Mouse (Mus musculus) kidney, adult 2 months (tissue): Measurements from ENCODE around the gene Olfr19. TPM values are rescaled to one million over a fixed set of nuclear protein-coding genes. Genes with fewer than 3 reads are reported as not detected.
"Not testable (repeated sequence)": the region's sequence is repeated elsewhere in the genome, so short reads cannot be mapped to it uniquely, and the experiment has no call there.

Source experiments
- DNase-seq: peaks from one replicate; pipeline ENCODE4 v3.0.0; 2021
- H3K27ac ChIP-seq: fragments of 200-500 bp; 2 replicates; pipeline ENCODE4 v1.5.1; 2012; ENCODE audit warnings: low read depth, low read length, control low read depth, inconsistent platforms; ENCODE audit not compliant: insufficient read depth
- H3K27me3 ChIP-seq: fragments of 200-500 bp; replicated peaks from 2 replicates; pipeline ENCODE4 v1.6.1; 2012; ENCODE audit warnings: mild to moderate bottlenecking, moderate library complexity, low read length, inconsistent platforms; ENCODE audit not compliant: control insufficient read depth, insufficient read depth
- H3K36me3 ChIP-seq: fragments of 200-500 bp; 2 replicates; pipeline ENCODE4 v1.6.1; 2012; ENCODE audit warnings: mild to moderate bottlenecking, moderate library complexity, low read length, inconsistent platforms; ENCODE audit not compliant: control insufficient read depth, insufficient read depth
- H3K4me1 ChIP-seq: fragments of 200-500 bp; 2 replicates; pipeline ENCODE4 v1.6.1; 2011; ENCODE audit warnings: low read length; ENCODE audit not compliant: control insufficient read depth, insufficient read depth
- H3K4me3 ChIP-seq: fragments of 200-500 bp; 2 replicates; pipeline ENCODE4 v1.5.1; 2011; ENCODE audit warnings: mild to moderate bottlenecking, low read depth, low read length, control low read depth; ENCODE audit not compliant: insufficient read depth
- CTCF ChIP-seq: fragments of 200-500 bp; conservative IDR thresholded peaks from 2 replicates; pipeline ENCODE4 v1.5.1; 2011; ENCODE audit warnings: low read depth, mild to moderate bottlenecking, control low read depth, low read length, moderate library complexity, mixed read lengths; ENCODE audit not compliant: insufficient read depth, insufficient read length
- POLR2A ChIP-seq: fragments of 200-500 bp; IDR thresholded peaks from one replicate; pipeline ENCODE4 v1.6.1; 2011; ENCODE audit warnings: low read depth, low read length, control low read depth
- whole genome bisulfite sequencing: fragments of 180-500 bp; shearing (Covaris S2); methylation state at CpG from one replicate; pipeline ENCODE4 v1.1.7; 2018; 5-methylcytosine and 5-hydroxymethylcytosine counted together
- polyA plus RNA-seq: library from polyadenylated mRNA; depleted of rRNA; stranded (reverse); fragments of >200 nt; gene quantifications from 2 replicates; pipeline ENCODE4 v1.2.3, GENCODE M21; 2012; rRNA removed

The Olfr19 gene
- polyA plus RNA-seq, result not detected in 2 replicates

- no peaks in the 10 kb centered on the region for H3K4me1 ChIP-seq
- no peak for TF ChIP-seq CTCF
- H3K27ac ChIP-seq, result no peak within 1 kb of the TSS
- H3K4me3 ChIP-seq, result no peak within 1 kb of the TSS
- no peaks in the 10 kb centered on the region for H3K27me3 ChIP-seq
- no peaks in the 10 kb centered on the region for H3K36me3 ChIP-seq
- 68% methylated on average over 2 of the region's 2 CpGs for WGBS
- DNase-seq, result no peak
Observed at GRCm38 (mm10) chr16:16676305-16676704, at the start of gene Olfr19. Olfr19 (minus strand) TSS chr16:16676405.

- Histone ChIP-seq H3K27ac (no peak overlapping the region), H3K36me3 (no peaks in the 10 kb centered on the region), H3K4me3 (no peak overlapping the region), H3K4me1 (no peaks in the 10 kb centered on the region), H3K27me3 (no peaks in the 10 kb centered on the region)
- no peak for DNase-seq
- no peak for TF ChIP-seq CTCF
- TF ChIP-seq POLR2A, result no peak
- WGBS, result 70% methylated on average over 3 of the region's 3 CpGs
Observed at GRCm38 (mm10) chr16:16684975-16685374, 8.8 kb upstream of the Olfr19 start.

GRCm38 (mm10) chr16:16684053-16684452, 7.8 kb upstream of the Olfr19 start:
- TF ChIP-seq CTCF (no peak), POLR2A (no peak)
- DNase-seq, result no peak
- WGBS, result 81% methylated on average over 2 of the region's 2 CpGs
- no peak overlapping the region for H3K4me3 ChIP-seq
- H3K4me1 ChIP-seq, result no peaks in the 10 kb centered on the region
- no peaks in the 10 kb centered on the region for H3K27me3 ChIP-seq
- no peaks in the 10 kb centered on the region for H3K36me3 ChIP-seq
- H3K27ac ChIP-seq, result no peak overlapping the region

GRCm38 (mm10) chr16:16664994-16665393, 11.2 kb downstream of the Olfr19 start:
- H3K4me1 ChIP-seq, result no peaks in the 10 kb centered on the region
- no peak overlapping the region for H3K4me3 ChIP-seq
- peak; percentile 21 for DNase-seq
- no peak overlapping the region for H3K27ac ChIP-seq
- TF ChIP-seq POLR2A, result no peak
- TF ChIP-seq CTCF, result no peak
- H3K27me3 ChIP-seq, result no peaks in the 10 kb centered on the region
- no peaks in the 10 kb centered on the region for H3K36me3 ChIP-seq
- 43% methylated on average over 4 of the region's 4 CpGs for WGBS

- H3K4me3 ChIP-seq, H3K36me3 ChIP-seq, DNase-seq, H3K27me3 ChIP-seq, H3K4me1 ChIP-seq, H3K27ac ChIP-seq: not testable (repeated sequence)
Observed at GRCm38 (mm10) chr16:16664516-16664915, 11.7 kb downstream of the Olfr19 start.

GRCm38 (mm10) chr16:16645148-16645547, 31.1 kb downstream of the Olfr19 start:
- no peak overlapping the region for H3K4me3 ChIP-seq
- WGBS, result 80% methylated on average over 1 of the region's 1 CpGs
- no peak for DNase-seq
- no peaks in the 10 kb centered on the region for H3K27me3 ChIP-seq
- no peaks in the 10 kb centered on the region for H3K36me3 ChIP-seq
- H3K27ac ChIP-seq, result no peak overlapping the region
- TF ChIP-seq POLR2A (no peak), CTCF (no peak)
- H3K4me1 ChIP-seq, result no peaks in the 10 kb centered on the region

- Histone ChIP-seq H3K36me3 (no peaks in the 10 kb centered on the region), H3K27ac (no peak overlapping the region), H3K4me1 (no peaks in the 10 kb centered on the region), H3K27me3 (no peaks in the 10 kb centered on the region), H3K4me3 (no peak overlapping the region)
- TF ChIP-seq POLR2A, result no peak
- no peak for TF ChIP-seq CTCF
- no peak for DNase-seq
Observed at GRCm38 (mm10) chr16:16633730-16634129, 42.5 kb downstream of the Olfr19 start.

Other genes starting within 250 kb of the Olfr19 start
- gene Fgd4, start 75.9 kb downstream of the Olfr19 start, polyA plus RNA-seq, result 7.0 and 7.3 TPM in 2 replicates
- gene Spag6l, start 153.1 kb upstream of the Olfr19 start, polyA plus RNA-seq, result 0.72 and 1.1 TPM in 2 replicates
- gene Igll1, start 187.6 kb upstream of the Olfr19 start, polyA plus RNA-seq, result 0.27 and 0.30 TPM in 2 replicates
- gene Top3b, start 194.3 kb upstream of the Olfr19 start, polyA plus RNA-seq, result 93.6 and 105 TPM in 2 replicates
- gene Vpreb1, start 194.4 kb upstream of the Olfr19 start, polyA plus RNA-seq, result 15.2 and 15.7 TPM in 2 replicates
- 14.7 and 15.2 TPM in 2 replicates for gene Ppm1f, start 220.1 kb upstream of the Olfr19 start, polyA plus RNA-seq